Mouse (Mus musculus) embryonic fibroblast, embryonic 13.5 days (primary cell): ENCODE data around the gene Gm21891. TPM values are rescaled to one million over a fixed set of nuclear protein-coding genes. Genes with fewer than 3 reads are reported as not detected.
"Not testable (repeated sequence)": the region's sequence is repeated elsewhere in the genome, so short reads cannot be mapped to it uniquely, and the experiment has no call there.

Experiments used
- H3K27ac ChIP-seq: 2 replicates; pipeline ENCODE4 v1.5.1; 2012; ENCODE audit warnings: low read length, control low read depth, inconsistent platforms; ENCODE audit not compliant: insufficient read depth
- H3K4me1 ChIP-seq: 2 replicates; pipeline ENCODE4 v1.6.1; 2011; ENCODE audit warnings: low read length; ENCODE audit not compliant: control insufficient read depth, insufficient read depth
- H3K4me3 ChIP-seq: 2 replicates; pipeline ENCODE4 v1.5.1; 2011; ENCODE audit warnings: mild to moderate bottlenecking, control low read depth, low read length; ENCODE audit not compliant: insufficient read depth
- polyA plus RNA-seq: library from polyadenylated mRNA; stranded (reverse); fragments of >200 nt; gene quantifications from 2 replicates; pipeline ENCODE4 v1.2.4, GENCODE M21; 2011; ENCODE audit warnings: low read depth; ENCODE audit not compliant: missing spikeins, insufficient read length

The Gm21891 gene
- polyA plus RNA-seq: not detected in 2 replicates

DNA sequence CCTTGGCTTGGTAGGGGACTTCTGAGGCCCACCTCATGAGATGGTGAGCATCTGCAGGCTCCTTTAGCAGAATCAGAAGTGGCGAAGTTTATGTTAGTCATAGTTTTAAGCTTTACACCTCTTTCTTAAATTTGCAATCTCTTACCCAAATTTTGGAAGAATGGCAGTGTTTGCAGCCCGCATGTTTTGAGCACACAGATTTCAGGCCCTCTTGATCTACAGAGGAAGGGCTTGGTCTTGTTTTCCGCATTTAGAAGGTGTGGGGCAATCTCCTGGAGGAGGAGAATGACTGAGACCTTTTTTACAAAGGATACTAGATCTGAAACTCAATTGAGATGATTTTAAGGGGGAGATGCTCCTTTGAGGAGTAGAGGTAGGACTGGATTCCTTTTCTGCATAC, at the start of gene Gm21891:
TSS of gene Gm21891 (minus strand) at position 101 of the 400 bp plus-strand sequence.
- not testable (repeated sequence) for H3K4me3 ChIP-seq, H3K4me1 ChIP-seq, H3K27ac ChIP-seq

DNA sequence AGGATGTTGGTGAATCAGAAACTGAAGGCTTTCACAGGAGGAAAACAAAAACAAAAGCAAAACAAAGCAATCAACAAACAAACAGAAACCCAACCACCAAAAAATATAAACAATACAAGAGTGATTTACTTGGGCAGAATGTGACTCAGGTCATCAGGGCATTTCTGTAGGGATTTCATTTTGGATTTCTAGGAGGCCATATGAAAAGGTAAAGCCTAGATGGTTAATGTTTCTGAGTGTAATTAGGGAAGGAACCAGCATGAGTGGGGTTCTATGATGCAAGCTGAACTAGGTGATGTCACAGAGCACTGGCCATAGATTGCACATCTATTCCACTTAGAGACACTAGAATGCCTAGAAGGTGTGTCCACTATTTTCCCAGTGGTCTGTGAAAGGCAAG, 28.4 kb upstream of the Gm21891 start, which contains the start of gene Gm21425:
TSS of gene Gm21425 (plus strand) at position 301 of the 400 bp plus-strand sequence.
- not testable (repeated sequence) for H3K4me1 ChIP-seq, H3K27ac ChIP-seq, H3K4me3 ChIP-seq

Other genes with a start within 250 kb of the Gm21891 start
- gene Gm20807, start 90.6 kb downstream of the Gm21891 start, polyA plus RNA-seq: not detected in 2 replicates
- not detected in 2 replicates for gene Gm21425, start 28.5 kb upstream of the Gm21891 start, polyA plus RNA-seq
- not detected in 2 replicates for gene Gm21828, start 90.4 kb upstream of the Gm21891 start, polyA plus RNA-seq
- not detected in 2 replicates for gene Gm21440, start 118.9 kb upstream of the Gm21891 start, polyA plus RNA-seq
- gene Gm21454, start 119.0 kb upstream of the Gm21891 start, polyA plus RNA-seq: not detected in 2 replicates
- gene Gm21725, start 215.6 kb upstream of the Gm21891 start, polyA plus RNA-seq: not detected in 2 replicates